Mouse (Mus musculus) CH12.LX (cell line): Measurements from ENCODE around the gene Setd5. TPM values are rescaled to one million over a fixed set of nuclear protein-coding genes. Genes with fewer than 3 reads are reported as not detected.

Experiments
- DNase-seq: peaks from one replicate; pipeline ENCODE4 v3.0.0-alpha.2; 2013; ENCODE audit errors: extremely low read depth
- H3K27ac ChIP-seq: 2 replicates; pipeline ENCODE4 v1.5.1; 2012; ENCODE audit warnings: low read depth, mild to moderate bottlenecking, control low read depth, moderate library complexity; ENCODE audit not compliant: insufficient read depth
- H3K27me3 ChIP-seq: replicated peaks from 2 replicates; pipeline ENCODE3; 2012; ENCODE audit warnings: inconsistent platforms
- H3K36me3 ChIP-seq, 2 experiments: replicated peaks in 1 of 2; 2 replicates each; pipeline versions ENCODE3 to v1.6.1; 2012; ENCODE audit warnings: inconsistent platforms in 1 of 2, low read length in 1 of 2, mild to moderate bottlenecking in 1 of 2, mixed read lengths in 1 of 2, moderate library complexity in 1 of 2; ENCODE audit not compliant: control insufficient read depth in 1 of 2, insufficient read depth in 1 of 2
- H3K4me1 ChIP-seq, 2 experiments: 2 replicates each; pipeline ENCODE4 v1.6.1; 2012; ENCODE audit warnings: inconsistent platforms in 1 of 2, moderate library complexity in 1 of 2; ENCODE audit not compliant: insufficient read depth in 2 of 2, control insufficient read depth in 1 of 2
- H3K4me2 ChIP-seq: 2 replicates; pipeline ENCODE4 v1.6.1; 2012; ENCODE audit warnings: low read depth, mild to moderate bottlenecking, control low read depth; ENCODE audit not compliant: poor library complexity, insufficient read depth, severe bottlenecking
- H3K4me3 ChIP-seq, 3 experiments: fragments of 150-350 bp in 1 of 3; sonication (generic) in 1 of 3; replicated peaks in 1 of 3; 2 replicates each; pipeline versions ENCODE3 to v1.5.1; 2011 to 2012; ENCODE audit warnings: low read depth in 2 of 3, low read length in 2 of 3, mild to moderate bottlenecking in 2 of 3, moderate library complexity in 2 of 3, control low read depth in 1 of 3, improper control_type of control experiment in 1 of 3, inconsistent platforms in 1 of 3, mixed read lengths in 1 of 3; ENCODE audit not compliant: poor library complexity in 1 of 3
- H3K79me2 ChIP-seq: replicated peaks from 2 replicates; pipeline ENCODE4 v1.6.1; 2012; ENCODE audit warnings: mild to moderate bottlenecking, moderate library complexity; ENCODE audit not compliant: control insufficient read depth, poor library complexity, insufficient read depth, severe bottlenecking; ENCODE audit errors: extremely low read depth
- H3K9ac ChIP-seq: 2 replicates; pipeline ENCODE4 v1.6.1; 2012; ENCODE audit warnings: low read depth, mild to moderate bottlenecking, control low read depth, moderate library complexity; ENCODE audit not compliant: insufficient read depth
- H3K9me3 ChIP-seq: replicated peaks from 2 replicates; pipeline ENCODE3; 2012; ENCODE audit warnings: low read length, inconsistent platforms, mixed read lengths
- BHLHE40 ChIP-seq: IDR thresholded peaks from 2 replicates; pipeline ENCODE4 v1.6.1; 2011; ENCODE audit warnings: mild to moderate bottlenecking, low read depth, low read length, improper control_type of control experiment
- CHD1 ChIP-seq: IDR thresholded peaks from 2 replicates; pipeline ENCODE4 v1.6.1; 2012; ENCODE audit warnings: low read depth, low read length, improper control_type of control experiment, inconsistent platforms
- CHD2 ChIP-seq: IDR thresholded peaks from 2 replicates; pipeline ENCODE4 v1.6.1; 2011; ENCODE audit warnings: low read length, improper control_type of control experiment
- CTCF ChIP-seq, 2 experiments: IDR thresholded peaks in 1 of 2; conservative IDR thresholded peaks in 1 of 2; 2 replicates each; pipeline ENCODE4 v1.5.1; 2011 to 2012; ENCODE audit warnings: low read depth in 2 of 2, low read length in 2 of 2, improper control_type of control experiment in 1 of 2, inconsistent platforms in 1 of 2, mild to moderate bottlenecking in 1 of 2, moderate library complexity in 1 of 2
- E2F4 ChIP-seq: IDR thresholded peaks from 2 replicates; pipeline ENCODE4 v1.6.1; 2011; ENCODE audit warnings: low read depth, low read length, improper control_type of control experiment; ENCODE audit not compliant: insufficient replicate concordance
- ELF1 ChIP-seq: IDR thresholded peaks from 2 replicates; pipeline ENCODE4 v1.6.1; 2014; ENCODE audit warnings: low read depth, mild to moderate bottlenecking, inconsistent platforms, low read length, improper control_type of control experiment
- EP300 ChIP-seq: IDR thresholded peaks from 2 replicates; pipeline ENCODE4 v1.6.1; 2011; ENCODE audit warnings: low read length, improper control_type of control experiment
- ETS1 ChIP-seq: conservative IDR thresholded peaks from 2 replicates; pipeline ENCODE4 v1.6.1; 2012; ENCODE audit warnings: low read depth, mild to moderate bottlenecking, inconsistent platforms, low read length, improper control_type of control experiment, moderate library complexity
- JUN ChIP-seq: IDR thresholded peaks from 2 replicates; pipeline ENCODE4 v1.6.1; 2011; ENCODE audit warnings: low read depth, mild to moderate bottlenecking, low read length, improper control_type of control experiment, moderate library complexity; ENCODE audit not compliant: insufficient read depth
- JUND ChIP-seq: conservative IDR thresholded peaks from 2 replicates; pipeline ENCODE4 v1.6.1; 2011; ENCODE audit warnings: low read depth, low read length, improper control_type of control experiment
- MAFK ChIP-seq: IDR thresholded peaks from 2 replicates; pipeline ENCODE4 v1.6.1; 2011; ENCODE audit warnings: low read length, improper control_type of control experiment; ENCODE audit not compliant: insufficient replicate concordance
- MEF2A ChIP-seq: IDR thresholded peaks from 2 replicates; pipeline ENCODE4 v1.6.1; 2014; ENCODE audit warnings: low read depth, mild to moderate bottlenecking, inconsistent platforms, low read length, improper control_type of control experiment, borderline replicate concordance
- MYC ChIP-seq: IDR thresholded peaks from 2 replicates; pipeline ENCODE4 v1.6.1; 2011; ENCODE audit warnings: low read depth, mild to moderate bottlenecking, improper control_type of control experiment, low read length
- NRF1 ChIP-seq: IDR thresholded peaks from 2 replicates; pipeline ENCODE4 v1.6.1; 2014; ENCODE audit warnings: low read depth, mild to moderate bottlenecking, inconsistent platforms, low read length, improper control_type of control experiment, moderate library complexity
- PAX5 ChIP-seq: IDR thresholded peaks from 2 replicates; pipeline ENCODE4 v1.6.1; 2012; ENCODE audit warnings: low read length, inconsistent platforms, mixed read lengths
- POLR2A ChIP-seq: IDR thresholded peaks from 2 replicates; pipeline ENCODE4 v1.6.1; 2011; ENCODE audit warnings: low read depth, mild to moderate bottlenecking, improper control_type of control experiment, low read length
- POLR2AphosphoS2 ChIP-seq: IDR thresholded peaks from 2 replicates; pipeline ENCODE4 v1.6.1; 2011; ENCODE audit warnings: low read depth, low read length, improper control_type of control experiment
- RAD21 ChIP-seq: IDR thresholded peaks from 2 replicates; pipeline ENCODE4 v1.6.1; 2011; ENCODE audit warnings: low read depth, mild to moderate bottlenecking, low read length, improper control_type of control experiment, moderate library complexity
- SIN3A ChIP-seq: IDR thresholded peaks from 2 replicates; pipeline ENCODE4 v1.6.1; 2012; ENCODE audit warnings: low read length, improper control_type of control experiment, inconsistent platforms
- SMC3 ChIP-seq: IDR thresholded peaks from 2 replicates; pipeline ENCODE4 v1.6.1; 2011; ENCODE audit warnings: low read depth, low read length, improper control_type of control experiment
- TBP ChIP-seq: conservative IDR thresholded peaks from 2 replicates; pipeline ENCODE4 v1.6.1; 2011; ENCODE audit warnings: low read depth, low read length, improper control_type of control experiment
- TCF12 ChIP-seq: IDR thresholded peaks from 2 replicates; pipeline ENCODE4 v1.6.1; 2014; ENCODE audit warnings: low read depth, mild to moderate bottlenecking, inconsistent platforms, low read length, improper control_type of control experiment
- UBTF ChIP-seq: IDR thresholded peaks from 2 replicates; pipeline ENCODE4 v1.6.1; 2012; ENCODE audit warnings: low read depth, mild to moderate bottlenecking, inconsistent platforms, low read length, improper control_type of control experiment, moderate library complexity
- USF1 ChIP-seq: IDR thresholded peaks from 2 replicates; pipeline ENCODE4 v1.6.1; 2014; ENCODE audit warnings: low read depth, mild to moderate bottlenecking, inconsistent platforms, low read length, improper control_type of control experiment
- USF2 ChIP-seq: conservative IDR thresholded peaks from 2 replicates; pipeline ENCODE4 v1.6.1; 2011; ENCODE audit warnings: low read depth, low read length, improper control_type of control experiment
- ZMIZ1 ChIP-seq: IDR thresholded peaks from 2 replicates; pipeline ENCODE4 v1.6.1; 2012; ENCODE audit warnings: low read depth, mild to moderate bottlenecking, inconsistent platforms, low read length, improper control_type of control experiment
- dilution Hi-C: fragments of 300-500 bp; cut with MboI; formaldehyde crosslinking; loops from 2 replicates; pipeline ENCODE4 v1.14.3; 2020; ENCODE audit warnings: low sequenced_read_pairs; ENCODE audit not compliant: extremely low pct_unique_long_range_greater_than_20kb, extremely low pct_ligation_motif_present
- in situ Hi-C: fragments of 300-500 bp; cut with MboI; formaldehyde crosslinking; loops from 3 replicates; pipeline ENCODE4 v1.14.3; 2019; ENCODE audit warnings: low sequenced_read_pairs, low pct_ligation_motif_present, low pct_unique_long_range_greater_than_20kb, mixed read lengths
- polyA plus RNA-seq: library from polyadenylated mRNA; unstranded; fragments of >175 nt; gene quantifications from 2 replicates; pipeline ENCODE4 v1.2.1, GENCODE M21; 2012; ENCODE audit warnings: low read depth; ENCODE audit not compliant: insufficient read length
- total RNA-seq, 2 experiments: library from RNA; depleted of rRNA; stranded (reverse); fragments of 300-350 nt in 1 of 2; fragments of >200 nt in 1 of 2; gene quantifications; 2 replicates each; pipeline ENCODE4 v1.2.3; 2012 to 2014

Setd5 gene
- total and polyA plus RNA-seq, 3 experiments, result 56.8 to 80.4 (median 67.4) TPM

GRCm38 (mm10) chr6:113034466-113034865, 42.7 kb upstream of the Setd5 start:
- dilution Hi-C loops, result no loop called here
- no peak for DNase-seq
- in situ Hi-C loops, result no loop called here

GRCm38 (mm10) chr6:113036463-113037175, 40.5 kb upstream of the Setd5 start:
- no peaks in the 10 kb centered on the region for H3K79me2 ChIP-seq
- H3K9ac ChIP-seq, result no peak overlapping the region
- H3K4me2 ChIP-seq, result no peak overlapping the region
- H3K9me3 ChIP-seq, result no peaks in the 10 kb centered on the region
- no peaks in the 10 kb centered on the region for H3K36me3 ChIP-seq
- dilution Hi-C loops, result no loop called here
- in situ Hi-C loops, result no loop called here
- H3K4me3 ChIP-seq, result no peak overlapping the region
- H3K4me1 ChIP-seq, result peaks cover 3 to 10% of the 10 kb centered on the region in 2 experiments; a peak in 2 of 4 replicates
- no peak for DNase-seq
- H3K27me3 ChIP-seq, result no peaks in the 10 kb centered on the region
- TF ChIP-seq ZMIZ1, result no peak
- TF ChIP-seq SMC3, result 0 out of 2 replicates have a peak, but pooled peaks have one; percentile 7
- no peak for TF ChIP-seq TCF12
- TF ChIP-seq ELF1, result no peak
- TF ChIP-seq NRF1, result no peak
- TF ChIP-seq CHD1, result no peak
- TF ChIP-seq CTCF (conservative IDR thresholded peaks at IDR 0.05 in 1 of 2, IDR thresholded peaks at IDR 0.05 in 1 of 2; ENCODE audit: low read depth in 2 of 2, low read length in 2 of 2), result peak in 1 of 2 experiments; percentile 46; a peak in 2 of 4 replicates
- no peak for TF ChIP-seq UBTF
- no peak for TF ChIP-seq BHLHE40
- TF ChIP-seq EP300, result no peak
- no peak for TF ChIP-seq USF1
- TF ChIP-seq E2F4, result no peak
- TF ChIP-seq POLR2AphosphoS2, result no peak
- TF ChIP-seq RAD21, result peak; percentile 9
- H3K27ac ChIP-seq, result no peak overlapping the region

More at GRCm38 (mm10) chr6:113034466-113034865, 42.7 kb upstream of the Setd5 start:
- H3K9ac ChIP-seq, result no peak overlapping the region
- TF ChIP-seq POLR2A (no peak), MYC (no peak), SIN3A (no peak), MAFK (no peak), USF2 (no peak), JUN (no peak), TBP (no peak), MEF2A (no peak), CHD2 (no peak), RAD21 (no peak), JUND (no peak), PAX5 (no peak), ETS1 (no peak)
- H3K27ac ChIP-seq, result no peak overlapping the region
- H3K79me2 ChIP-seq, result no peaks in the 10 kb centered on the region
- H3K36me3 ChIP-seq, result no peaks in the 10 kb centered on the region
- H3K9me3 ChIP-seq, result no peaks in the 10 kb centered on the region
- H3K4me2 ChIP-seq, result no peak overlapping the region
- no peaks in the 10 kb centered on the region for H3K27me3 ChIP-seq
- no peak overlapping the region for H3K4me3 ChIP-seq
- H3K4me1 ChIP-seq, result peaks cover 3 to 4% of the 10 kb centered on the region in 2 experiments; a peak in 2 of 4 replicates
